Mouse (Mus musculus): Measurements from ENCODE around the gene Spsb1. TPM values are rescaled to one million over a fixed set of nuclear protein-coding genes. Genes with fewer than 3 reads are reported as not detected.

Spsb1 gene
- total RNA-seq, 2 experiments from 2014 or later: 17.1 to 19.0 TPM

DNA sequence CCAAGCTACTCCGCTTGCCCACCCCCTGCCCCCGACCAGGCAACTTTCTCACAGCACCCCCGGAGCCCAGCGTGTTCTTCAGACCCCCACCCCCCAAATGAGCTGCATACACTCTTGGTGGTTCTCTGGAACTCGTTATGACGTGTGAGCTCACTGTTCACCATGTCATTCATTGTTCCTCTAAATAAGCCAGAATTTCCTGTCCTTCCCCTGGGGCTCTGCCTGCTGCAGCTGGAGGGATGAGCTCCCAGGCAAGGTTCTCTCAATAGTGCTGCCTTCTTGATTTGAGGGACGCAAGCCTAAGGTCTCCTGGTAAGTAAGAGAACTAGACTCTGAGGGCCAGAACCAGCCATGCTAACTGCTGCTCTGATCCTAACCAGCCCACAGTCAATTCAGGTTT is 59.6 kb downstream of the Spsb1 start:
- no peak for DNase-seq (ENCODE audit: low spot score in 2 of 2)

DNA sequence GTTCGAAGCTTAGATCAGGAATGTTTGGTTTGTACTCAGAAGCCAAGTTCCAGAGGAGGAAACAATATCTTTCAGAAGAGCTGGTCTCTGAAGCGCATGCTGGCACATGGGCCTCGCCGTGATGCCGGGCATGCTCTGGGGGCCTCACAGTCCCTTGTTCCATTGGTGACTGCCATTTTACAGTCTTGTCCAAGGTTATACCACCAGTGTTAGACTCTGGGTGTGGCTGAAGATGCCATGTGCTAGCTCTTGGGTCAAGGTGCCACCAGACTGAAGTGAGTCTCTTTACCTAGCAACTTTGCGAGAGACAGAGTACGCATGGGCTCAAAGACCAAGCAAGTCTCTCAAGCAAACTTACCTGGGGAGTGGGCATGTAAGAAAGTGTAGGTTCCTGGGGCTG is 60.5 kb downstream of the Spsb1 start:
- DNase-seq (ENCODE audit: low spot score in 2 of 2): no peak
- intact Hi-C loops (cut with DNase I): no loop called here

More for the DNA sequence above, 59.6 kb downstream of the Spsb1 start:
- intact Hi-C loops (cut with DNase I): no loop called here

DNA sequence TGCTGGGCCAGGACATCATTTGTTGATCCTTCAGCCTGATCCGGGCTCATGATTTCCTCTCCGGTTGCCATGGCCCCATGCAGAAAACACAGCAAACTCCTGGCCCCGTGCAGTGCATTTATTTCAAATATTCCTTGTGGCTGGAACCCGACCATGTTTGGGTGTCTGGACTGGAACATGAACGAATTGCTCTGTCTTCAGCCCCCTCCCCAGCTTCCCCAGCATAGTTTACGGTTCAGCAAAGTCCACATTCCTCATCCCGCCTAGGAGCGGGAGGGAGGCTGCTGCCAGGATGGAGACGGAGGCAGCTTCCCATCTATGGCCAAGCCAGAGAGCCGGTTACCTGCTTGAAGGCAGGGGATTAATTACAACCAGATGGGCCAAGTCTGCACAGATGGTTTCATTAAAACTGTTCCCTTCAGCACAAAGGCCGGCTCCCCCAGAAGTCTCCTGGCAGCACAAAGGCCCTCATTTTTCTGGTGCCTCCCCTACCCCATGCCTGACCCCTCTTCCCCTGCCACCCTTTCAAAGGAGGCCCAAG is 61.2 kb downstream of the Spsb1 start:
- DNase-seq (ENCODE audit: low spot score in 2 of 2): no peak

DNA sequence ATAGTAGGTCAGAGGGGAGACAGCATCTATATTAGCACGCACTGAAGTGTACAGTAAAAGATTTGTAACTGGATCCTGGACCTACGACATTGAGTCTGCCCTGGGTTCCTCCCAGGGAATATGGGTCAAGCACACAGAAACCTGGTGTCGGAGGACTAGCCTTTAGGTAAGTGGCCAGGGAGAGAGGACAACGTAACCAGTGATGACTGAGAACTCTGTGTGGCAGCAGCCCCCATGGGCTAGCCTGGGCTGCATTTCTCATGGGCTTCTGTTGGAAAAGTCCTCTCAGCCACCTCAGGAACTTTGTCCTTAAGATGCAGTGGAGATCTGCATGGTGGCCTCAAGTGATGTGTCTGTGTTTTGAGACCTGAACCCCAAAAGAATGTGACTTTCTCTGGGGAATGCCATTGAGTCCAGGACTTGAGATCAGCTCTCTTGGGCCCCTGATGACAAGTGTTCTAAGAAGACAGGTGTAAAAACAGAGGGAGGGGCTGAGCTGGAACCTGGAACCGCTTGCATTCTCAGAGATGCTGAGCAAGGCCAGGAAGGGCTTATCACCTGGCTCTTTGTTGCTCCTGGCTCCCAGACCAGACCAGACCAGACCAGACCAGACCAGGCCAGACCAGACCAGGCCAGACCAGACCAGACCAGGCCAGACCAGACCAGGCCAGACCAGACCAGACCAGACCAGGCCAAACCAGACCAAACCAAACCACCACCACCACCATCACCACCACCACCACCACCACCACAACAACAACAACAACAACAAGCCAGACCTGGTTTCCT is 63.5 kb downstream of the Spsb1 start:
- intact Hi-C loops (cut with DNase I): no loop called here
- no peak for DNase-seq (ENCODE audit: low spot score in 2 of 2)

More for the DNA sequence above, 61.2 kb downstream of the Spsb1 start:
- intact Hi-C loops (cut with DNase I): no loop called here

DNA sequence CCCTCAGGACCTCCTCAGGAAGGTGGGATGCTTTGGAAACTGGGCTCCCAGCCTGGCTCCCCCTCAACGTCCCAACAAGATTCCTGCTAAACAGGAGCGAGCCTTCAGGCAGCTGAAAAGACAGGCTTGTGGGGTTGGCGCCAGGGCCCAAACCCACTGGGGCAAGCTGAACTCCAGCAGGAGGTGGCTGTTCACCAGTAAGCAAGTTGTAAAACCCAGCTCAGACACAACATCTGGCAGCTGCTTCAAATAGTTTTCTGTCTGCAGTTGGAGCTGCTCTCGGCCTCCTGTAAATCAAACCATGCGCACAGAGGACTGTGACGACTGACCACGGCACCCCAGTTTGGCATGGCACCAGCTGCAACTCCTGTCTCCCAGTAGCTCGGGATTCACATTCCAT is 64.3 kb downstream of the Spsb1 start:
- intact Hi-C loops (cut with DNase I): no loop called here
- no peak for DNase-seq (ENCODE audit: low spot score in 2 of 2)

DNA sequence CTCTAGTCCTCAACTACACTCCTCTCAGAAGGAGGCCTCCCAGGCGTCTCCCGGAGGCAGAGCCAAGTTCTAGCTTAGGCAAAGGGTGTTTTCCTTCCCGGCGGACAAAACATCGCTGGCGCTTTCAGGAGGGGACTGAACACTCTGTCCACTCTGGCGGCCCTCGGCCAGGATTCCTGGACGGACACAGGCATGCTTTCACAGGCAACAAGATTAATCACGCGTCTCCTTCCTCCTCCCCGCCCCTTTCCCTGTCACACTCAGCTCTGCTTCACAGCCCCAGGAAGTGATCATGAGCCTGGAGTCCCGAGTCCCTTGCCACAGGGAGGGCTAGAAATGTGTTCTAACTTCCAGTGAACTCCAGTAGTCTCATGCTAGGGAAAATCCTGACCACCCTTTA is 65.0 kb downstream of the Spsb1 start:
- intact Hi-C loops (cut with DNase I): loop anchor here (5.0 kb wide), 1 partner anchor 62 kb away; no protein-coding TSS in a partner anchor
- peak; percentile 56 to 68 for DNase-seq (ENCODE audit: low spot score in 2 of 2)

DNA sequence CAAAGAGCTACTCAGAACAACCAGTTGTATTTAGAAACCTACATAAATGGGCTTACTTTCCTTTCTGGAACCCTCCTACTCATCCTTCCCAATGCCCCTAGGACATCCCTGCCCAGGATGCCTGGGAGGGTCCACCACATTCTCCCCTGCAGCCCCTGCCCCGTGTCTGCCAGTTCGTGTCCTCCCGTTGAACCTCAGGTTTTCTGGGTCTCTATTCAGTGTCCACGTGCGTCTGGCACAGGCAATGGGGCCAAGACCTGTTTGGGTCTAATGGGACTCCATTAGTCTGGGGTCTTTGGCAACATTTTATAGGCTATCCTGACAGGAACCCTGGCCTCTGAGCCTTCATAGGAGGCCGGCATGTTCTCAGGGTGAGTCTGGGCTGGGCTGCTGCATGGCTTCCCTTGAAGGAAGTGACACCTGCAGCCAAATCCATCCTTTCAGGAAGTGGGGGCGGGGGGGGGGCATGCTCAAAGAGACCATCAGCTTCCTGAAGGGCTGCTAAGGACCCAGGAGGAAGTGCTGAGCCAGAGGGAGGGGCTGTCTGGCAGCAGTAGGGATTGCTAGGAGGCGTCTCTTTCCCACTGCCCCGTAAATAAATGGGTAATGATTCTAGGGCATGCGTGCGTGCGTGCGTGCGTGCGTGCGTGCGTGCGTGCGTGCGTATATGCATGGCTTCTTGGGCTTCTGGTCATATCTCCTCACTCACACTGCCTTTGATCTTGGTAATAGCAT is 65.9 kb downstream of the Spsb1 start:
- DNase-seq (ENCODE audit: low spot score in 2 of 2): no peak
- intact Hi-C loops (cut with DNase I): loop anchor here (5.0 kb wide), 1 partner anchor 63 kb away; no protein-coding TSS in a partner anchor

DNA sequence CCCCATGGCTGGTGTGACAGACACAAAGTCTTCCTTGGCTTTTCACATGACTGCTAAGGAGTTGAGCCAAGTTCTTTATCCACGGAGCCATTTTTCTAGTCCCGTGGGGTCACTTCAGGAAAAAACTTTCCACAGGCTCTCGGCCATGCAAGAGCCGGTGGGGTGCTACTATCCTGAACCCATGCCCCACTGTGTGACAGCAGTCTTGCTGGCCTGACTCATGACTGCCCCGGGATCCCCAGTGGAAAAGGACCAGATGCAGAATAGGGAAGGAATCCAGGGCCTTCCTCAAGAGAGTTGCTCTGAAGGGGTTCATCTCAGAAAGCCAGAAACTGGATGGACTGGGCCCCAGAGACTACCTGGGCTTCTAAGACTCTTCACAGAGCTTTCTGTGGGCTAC is 66.7 kb downstream of the Spsb1 start:
- intact Hi-C loops (cut with DNase I): loop anchor here (5.0 kb wide), 1 partner anchor 64 kb away; no protein-coding TSS in a partner anchor
- DNase-seq (ENCODE audit: low spot score in 2 of 2): no peak

DNA sequence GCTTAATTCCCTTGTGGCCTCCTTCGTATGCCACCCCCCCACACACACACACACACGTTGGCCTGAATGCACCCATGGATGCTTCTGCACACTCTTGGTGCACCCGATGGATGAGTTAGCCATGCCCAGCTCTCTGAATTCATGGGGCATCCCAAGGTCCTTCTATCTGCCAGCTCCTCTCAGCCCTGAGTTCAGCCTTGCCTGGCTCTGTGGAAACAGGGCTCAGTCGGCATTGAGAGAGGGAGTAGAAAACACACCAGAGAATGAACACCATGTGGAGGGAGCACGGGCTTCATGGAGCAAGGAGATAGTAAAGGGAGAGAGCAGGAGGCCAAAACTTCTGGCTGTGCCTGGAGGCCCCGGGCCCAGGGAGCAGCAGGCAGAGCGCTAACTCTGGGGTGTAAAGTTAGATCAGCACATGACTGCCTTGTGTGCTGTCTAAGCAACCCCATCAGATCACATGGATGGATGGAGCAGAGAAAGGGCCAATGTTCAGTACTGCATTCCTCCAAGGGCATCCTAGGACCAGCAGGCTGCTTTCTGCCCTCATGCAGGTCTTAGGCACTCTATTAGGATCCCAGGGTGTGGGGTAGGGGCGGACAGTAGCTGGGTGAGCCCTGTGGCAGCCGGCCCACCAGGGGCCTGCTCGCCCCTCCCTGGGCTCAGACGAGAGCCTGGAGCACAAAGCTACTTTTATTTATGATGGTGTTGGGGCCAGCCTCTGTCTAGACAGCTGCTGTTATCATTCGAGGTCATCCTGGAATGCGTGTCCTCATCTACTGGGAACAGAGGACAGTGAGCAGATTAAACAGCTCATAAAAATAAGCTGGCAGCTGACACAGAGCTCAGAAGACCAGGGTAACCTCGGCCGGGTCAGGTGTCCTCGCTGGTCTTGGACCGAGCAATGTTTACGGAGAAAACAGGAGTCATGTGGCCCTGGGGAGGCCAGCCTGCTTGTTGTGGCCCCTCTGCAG is 68.3 kb downstream of the Spsb1 start:
- intact Hi-C loops (cut with DNase I): loop anchor here (5.0 kb wide), 1 partner anchor 66 kb away; no protein-coding TSS in a partner anchor
- no peak for DNase-seq (ENCODE audit: low spot score in 2 of 2)

DNA sequence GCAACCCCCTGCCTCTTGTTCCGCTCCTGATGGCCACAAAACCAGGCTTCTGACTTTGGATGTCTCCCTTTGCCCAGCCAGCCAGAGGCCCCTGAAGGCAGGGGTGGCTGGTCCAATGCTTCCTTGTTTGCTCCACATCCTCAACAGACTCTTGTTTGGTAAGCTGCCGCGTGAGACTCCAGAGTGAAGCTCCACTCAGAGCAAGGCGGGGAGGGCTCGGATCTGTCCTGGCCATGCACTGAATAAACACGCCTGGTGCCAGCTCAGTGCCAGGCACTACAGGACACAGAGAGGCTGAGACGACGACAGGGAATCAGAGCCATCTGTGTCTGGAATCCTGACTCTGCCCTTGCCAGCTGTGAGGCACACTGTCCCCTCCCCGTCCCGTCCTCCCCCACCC is 70.9 kb downstream of the Spsb1 start:
- intact Hi-C loops (cut with DNase I): no loop called here

DNA sequence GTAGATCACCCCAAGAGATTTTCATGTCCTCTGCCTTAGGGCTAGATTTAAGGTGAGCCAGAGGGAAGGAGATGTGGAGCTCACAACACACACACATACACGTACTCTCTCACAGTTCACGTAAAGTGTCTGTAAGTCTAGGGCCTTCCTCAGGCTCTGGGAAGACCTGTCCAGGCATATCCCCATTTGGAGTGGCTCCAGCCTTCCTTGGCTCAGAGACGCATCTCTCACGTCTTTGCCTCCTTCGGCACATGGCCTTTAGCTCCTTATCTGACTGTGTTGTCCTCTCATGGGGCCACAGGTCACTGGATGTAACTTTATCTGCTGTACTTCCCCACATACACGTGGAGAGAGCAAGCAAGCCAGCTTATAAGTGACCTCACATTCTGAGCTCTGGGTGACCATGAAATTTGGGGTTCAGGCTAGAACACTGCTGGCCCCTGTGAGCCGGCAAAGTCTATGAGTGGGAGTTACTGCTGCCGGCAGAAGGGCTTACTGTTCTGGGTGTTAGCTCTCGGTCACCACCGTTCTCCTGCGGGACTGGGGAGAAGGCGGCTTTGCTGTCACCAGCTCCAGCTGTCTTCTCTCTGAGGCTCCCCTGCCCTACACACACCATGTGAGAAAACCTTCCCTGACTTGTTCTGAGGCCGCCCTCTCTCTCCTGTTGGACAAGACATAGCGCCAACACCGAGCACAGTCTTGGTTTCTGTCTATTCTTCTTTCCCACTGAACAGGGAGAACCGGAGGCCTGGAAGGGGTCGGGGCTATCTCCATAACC is 72.5 kb downstream of the Spsb1 start:
- DNase-seq (ENCODE audit: low spot score in 2 of 2): no peak
- intact Hi-C loops (cut with DNase I): no loop called here

More for the DNA sequence above, 70.9 kb downstream of the Spsb1 start:
- DNase-seq (ENCODE audit: low spot score in 2 of 2): no peak

DNA sequence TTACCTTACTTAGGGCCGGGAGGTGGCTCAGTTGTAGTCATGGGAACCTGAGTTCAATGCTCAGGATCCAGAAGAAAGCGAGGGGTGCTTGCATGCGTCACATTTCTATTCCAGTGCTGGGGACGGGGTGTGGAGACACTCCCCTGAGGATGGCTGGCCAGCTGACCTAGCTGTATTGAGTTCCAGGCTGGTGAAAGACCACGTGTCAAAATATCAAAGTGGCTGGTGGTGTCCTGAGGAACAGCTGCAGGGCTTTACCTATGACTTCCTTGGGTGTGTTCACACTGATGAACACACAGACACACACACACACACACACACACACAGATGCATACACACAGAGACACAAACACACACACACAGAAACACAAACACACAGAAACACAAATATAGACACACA is 73.9 kb downstream of the Spsb1 start:
- intact Hi-C loops (cut with DNase I): no loop called here
- DNase-seq (ENCODE audit: low spot score in 2 of 2): no peak

DNA sequence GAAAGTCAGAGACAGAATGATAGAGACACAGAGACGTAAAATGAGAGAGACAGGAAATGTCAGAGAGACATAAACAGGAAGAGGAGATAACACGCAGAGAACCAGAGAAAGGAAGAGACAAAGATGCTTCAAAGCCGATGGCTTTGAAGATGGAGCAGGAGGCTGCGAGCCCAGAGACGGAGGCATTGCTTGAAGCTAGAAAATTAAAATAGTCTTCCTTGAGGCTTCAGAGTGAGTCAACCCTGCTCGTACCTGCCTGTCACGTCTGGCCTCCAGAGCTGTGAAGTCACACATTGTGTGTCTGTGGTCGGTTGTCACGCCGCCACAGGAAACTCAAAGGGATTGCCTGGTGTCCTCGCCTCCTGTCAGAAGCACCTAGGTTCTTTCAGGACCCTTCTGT is 74.9 kb downstream of the Spsb1 start:
- no peak for DNase-seq (ENCODE audit: low spot score in 2 of 2)
- intact Hi-C loops (cut with DNase I): no loop called here

DNA sequence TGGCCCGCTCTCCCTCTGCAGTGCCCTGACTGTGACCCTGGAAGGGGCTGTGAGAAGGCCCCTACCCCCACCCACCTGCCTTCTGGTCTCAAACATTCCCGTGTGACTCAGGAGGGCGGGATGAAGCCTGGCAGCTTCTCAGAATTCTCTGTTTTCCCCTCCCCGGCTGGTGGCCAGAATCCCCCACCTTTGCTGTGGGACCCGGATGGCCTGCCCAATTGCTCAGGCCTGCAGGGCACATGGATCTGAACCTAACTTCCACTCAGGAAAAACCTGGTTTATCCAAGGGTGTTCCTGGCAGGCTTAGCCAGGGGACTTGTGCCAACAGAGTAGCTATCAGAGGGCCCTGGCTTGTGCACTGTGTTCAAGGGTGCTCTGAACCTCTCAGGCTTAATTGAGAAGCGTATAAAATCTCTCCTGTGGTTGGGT is 76.8 kb downstream of the Spsb1 start:
- intact Hi-C loops (cut with DNase I): no loop called here
- DNase-seq (ENCODE audit: low spot score in 2 of 2): no peak

DNA sequence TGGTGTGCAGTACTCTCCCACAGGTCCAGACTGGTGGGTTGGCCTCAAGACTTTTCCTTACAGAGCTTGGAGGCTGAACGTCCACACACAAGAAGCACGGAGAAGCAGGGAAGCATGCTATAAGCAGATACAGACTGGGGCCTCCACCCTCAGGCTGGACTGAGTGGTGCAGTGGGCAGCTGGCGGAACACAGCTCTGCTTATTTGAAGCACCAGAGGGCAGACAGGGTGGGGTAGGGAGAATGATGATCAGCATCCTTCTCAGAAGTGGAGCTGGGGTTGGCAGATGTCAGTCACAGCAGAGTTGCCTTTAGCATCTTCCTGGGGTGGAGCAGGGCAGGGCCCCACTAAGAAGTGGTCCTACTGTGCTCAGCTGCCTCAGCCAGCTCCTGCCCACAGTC is 77.6 kb downstream of the Spsb1 start:
- DNase-seq (ENCODE audit: low spot score in 2 of 2): no peak
- intact Hi-C loops (cut with DNase I): no loop called here

DNA sequence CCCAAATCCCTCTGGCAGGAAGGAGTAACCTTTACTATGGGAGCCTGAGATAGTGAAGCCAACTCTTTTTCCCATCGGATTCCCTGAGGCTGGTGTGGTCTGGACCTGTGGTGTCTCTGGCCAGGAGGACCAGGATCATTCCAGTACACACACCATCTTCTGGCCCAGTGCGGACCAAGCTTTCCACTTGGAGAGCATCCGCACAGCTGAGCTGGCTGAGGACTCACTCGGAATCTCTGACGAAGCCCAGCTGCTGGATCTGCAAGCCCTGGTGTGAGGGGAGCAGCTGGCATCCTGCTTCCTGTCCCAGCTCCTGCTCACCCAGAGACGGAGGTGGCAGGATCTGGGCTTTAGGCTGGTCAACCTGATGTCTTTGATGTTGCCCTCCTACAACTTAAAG is 78.1 kb downstream of the Spsb1 start:
- DNase-seq (ENCODE audit: low spot score in 2 of 2): no peak
- intact Hi-C loops (cut with DNase I): no loop called here

DNA sequence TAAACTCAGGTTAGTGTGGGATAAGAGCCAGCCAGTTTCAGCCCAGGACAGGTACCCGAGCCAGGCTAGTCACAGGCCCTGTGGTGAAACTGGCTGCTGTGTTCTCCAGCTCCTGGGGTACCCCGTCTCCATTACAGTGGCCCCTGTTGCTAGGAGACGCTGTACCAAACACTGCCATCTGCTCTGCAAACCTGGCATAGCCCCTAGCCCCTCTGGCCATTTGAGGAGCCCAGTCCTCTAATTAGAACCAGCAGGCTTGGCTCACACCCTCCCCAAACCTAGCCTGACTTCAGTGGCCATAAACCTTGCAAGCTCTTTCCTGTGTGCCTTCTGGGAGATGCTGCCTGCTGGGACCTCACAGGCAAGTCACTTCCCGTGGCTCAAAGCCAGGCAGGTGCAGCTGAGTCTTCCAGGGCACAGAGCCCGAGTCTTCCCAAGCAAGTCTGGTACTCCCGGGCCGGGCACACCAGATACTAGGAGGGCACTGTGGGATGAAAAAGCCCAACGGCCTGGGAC is 78.8 kb downstream of the Spsb1 start:
- DNase-seq (ENCODE audit: low spot score in 2 of 2): no peak

DNA sequence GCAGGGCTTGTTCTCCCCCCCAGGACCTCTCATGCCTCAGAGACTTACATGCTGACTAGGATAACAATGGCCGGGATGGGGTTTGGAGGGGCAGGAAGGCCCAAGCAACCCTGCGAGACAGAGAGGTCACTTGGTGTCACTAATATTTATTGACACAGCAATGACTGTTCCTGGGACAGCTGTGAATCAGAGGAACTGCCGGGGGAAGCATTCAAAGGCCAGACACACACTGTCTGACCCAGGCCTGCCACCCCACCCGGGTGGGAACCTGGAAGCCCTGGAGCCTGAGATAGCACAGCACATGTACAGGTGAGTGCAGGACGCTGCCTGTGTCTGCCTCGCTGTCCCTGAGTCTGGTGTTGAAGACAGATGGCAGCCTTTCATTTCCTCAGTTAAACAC is 79.5 kb downstream of the Spsb1 start:
- DNase-seq (ENCODE audit: low spot score in 2 of 2): no peak
- intact Hi-C loops (cut with DNase I): no loop called here

More for the DNA sequence above, 78.8 kb downstream of the Spsb1 start:
- intact Hi-C loops (cut with DNase I): no loop called here

Measured in left cerebral cortex, postnatal 36 days (tissue).